Mouse (Mus musculus): ENCODE data around the gene Arhgap19. TPM values are rescaled to one million over a fixed set of nuclear protein-coding genes. Genes with fewer than 3 reads are reported as not detected.
A peak's percentile ranks its signal among the peaks of the same experiment; 100 is the strongest.

The Arhgap19 gene
- polyA plus RNA-seq, 1 experiment from 2014 or later: 3.5 TPM

GRCm38 (mm10) chr19:41797536-41797935 lies 4.3 kb downstream of the Arhgap19 start:
- Histone ChIP-seq H3K27me3 (replicated peaks; ENCODE audit: control insufficient read depth, insufficient read depth, low read length) (no peaks in the 10 kb centered on the region), H3K4me3 (ENCODE audit: low read depth, low read length) (no peak overlapping the region), H3K9me3 (ENCODE audit: control insufficient read depth) (no peaks in the 10 kb centered on the region), H3K27ac (ENCODE audit: low read depth, low read length) (no peak overlapping the region), H3K4me2 (replicated peaks; ENCODE audit: low read depth) (no peak overlapping the region), H3K4me1 (replicated peaks; ENCODE audit: control insufficient read depth, insufficient read depth, low read length) (peaks cover 8% of the 10 kb centered on the region; the same call in 1 of the 2 replicates), H3K36me3 (ENCODE audit: control insufficient read depth, insufficient read depth) (no peaks in the 10 kb centered on the region), H3K9ac (ENCODE audit: low read depth, low read length) (no peak overlapping the region)
- 94% methylated on average over 6 of the region's 6 CpGs for WGBS
- TF ChIP-seq CTCF (IDR thresholded peaks at IDR 0.05; ENCODE audit: low read depth): no peak
- ATAC-seq: no peak

- 74% methylated on average over 12 of the region's 12 CpGs for WGBS
- H3K9me3 ChIP-seq (ENCODE audit: control insufficient read depth): no peaks in the 10 kb centered on the region
- no peak overlapping the region; the same call in 1 of the 2 replicates for H3K4me2 ChIP-seq (replicated peaks; ENCODE audit: low read depth)
- H3K4me1 ChIP-seq (replicated peaks; ENCODE audit: control insufficient read depth, insufficient read depth, low read length): peaks cover 8% of the 10 kb centered on the region; the same call in 1 of the 2 replicates
- H3K27ac ChIP-seq (ENCODE audit: low read depth, low read length): 0 out of 2 replicates have a peak overlapping the region, but pooled peaks have one; percentile 37
- no peak overlapping the region for H3K4me3 ChIP-seq (ENCODE audit: low read depth, low read length)
- H3K27me3 ChIP-seq (replicated peaks; ENCODE audit: control insufficient read depth, insufficient read depth, low read length): no peaks in the 10 kb centered on the region
- no peak overlapping the region for H3K9ac ChIP-seq (ENCODE audit: low read depth, low read length)
- ATAC-seq: no peak
- TF ChIP-seq CTCF (IDR thresholded peaks at IDR 0.05; ENCODE audit: low read depth): no peak
- no peaks in the 10 kb centered on the region for H3K36me3 ChIP-seq (ENCODE audit: control insufficient read depth, insufficient read depth)
These were observed 5.0 kb downstream of the Arhgap19 start for GRCm38 (mm10) chr19:41796789-41797327.

GRCm38 (mm10) chr19:41796148-41796760 lies 5.6 kb downstream of the Arhgap19 start:
- Histone ChIP-seq H3K4me2 (replicated peaks; ENCODE audit: low read depth) (no peak overlapping the region; the same call in none of the 2 replicates), H3K27ac (ENCODE audit: low read depth, low read length) (0 out of 2 replicates have a peak overlapping the region, but pooled peaks have one; percentile 37), H3K36me3 (ENCODE audit: control insufficient read depth, insufficient read depth) (no peaks in the 10 kb centered on the region), H3K27me3 (replicated peaks; ENCODE audit: control insufficient read depth, insufficient read depth, low read length) (no peaks in the 10 kb centered on the region), H3K9me3 (ENCODE audit: control insufficient read depth) (no peaks in the 10 kb centered on the region), H3K4me3 (ENCODE audit: low read depth, low read length) (no peak overlapping the region), H3K4me1 (replicated peaks; ENCODE audit: control insufficient read depth, insufficient read depth, low read length) (peaks cover 8% of the 10 kb centered on the region; the same call in 1 of the 2 replicates), H3K9ac (ENCODE audit: low read depth, low read length) (no peak overlapping the region)
- no peak for ATAC-seq
- no peak for TF ChIP-seq CTCF (IDR thresholded peaks at IDR 0.05; ENCODE audit: low read depth)
- 45% methylated on average over 3 of the region's 3 CpGs for WGBS

GRCm38 (mm10) chr19:41794901-41795300 lies 6.9 kb downstream of the Arhgap19 start:
- Histone ChIP-seq H3K27me3 (replicated peaks; ENCODE audit: control insufficient read depth, insufficient read depth, low read length) (no peaks in the 10 kb centered on the region), H3K9ac (ENCODE audit: low read depth, low read length) (no peak overlapping the region), H3K27ac (ENCODE audit: low read depth, low read length) (no peak overlapping the region), H3K4me2 (replicated peaks; ENCODE audit: low read depth) (no peak overlapping the region), H3K36me3 (ENCODE audit: control insufficient read depth, insufficient read depth) (no peaks in the 10 kb centered on the region), H3K4me3 (ENCODE audit: low read depth, low read length) (no peak overlapping the region), H3K9me3 (ENCODE audit: control insufficient read depth) (no peaks in the 10 kb centered on the region), H3K4me1 (replicated peaks; ENCODE audit: control insufficient read depth, insufficient read depth, low read length) (peaks cover 8% of the 10 kb centered on the region; the same call in 1 of the 2 replicates)
- no peak for ATAC-seq
- whole genome bisulfite sequencing: 75% methylated on average over 6 of the region's 6 CpGs
- TF ChIP-seq CTCF (IDR thresholded peaks at IDR 0.05; ENCODE audit: low read depth): no peak

GRCm38 (mm10) chr19:41794017-41794416 lies 7.8 kb downstream of the Arhgap19 start:
- peaks cover 8% of the 10 kb centered on the region for H3K36me3 ChIP-seq (ENCODE audit: control insufficient read depth, insufficient read depth)
- no peaks in the 10 kb centered on the region for H3K27me3 ChIP-seq (replicated peaks; ENCODE audit: control insufficient read depth, insufficient read depth, low read length)
- H3K27ac ChIP-seq (ENCODE audit: low read depth, low read length): peak overlapping the region; percentile 67
- H3K4me2 ChIP-seq (replicated peaks; ENCODE audit: low read depth): peak overlapping the region; percentile 39
- TF ChIP-seq CTCF (IDR thresholded peaks at IDR 0.05; ENCODE audit: low read depth): no peak
- peak; percentile 71 for ATAC-seq
- no peaks in the 10 kb centered on the region for H3K9me3 ChIP-seq (ENCODE audit: control insufficient read depth)
- no peak overlapping the region for H3K9ac ChIP-seq (ENCODE audit: low read depth, low read length)
- H3K4me3 ChIP-seq (ENCODE audit: low read depth, low read length): no peak overlapping the region
- H3K4me1 ChIP-seq (replicated peaks; ENCODE audit: control insufficient read depth, insufficient read depth, low read length): peaks cover 8% of the 10 kb centered on the region; the same call in 1 of the 2 replicates

GRCm38 (mm10) chr19:41792934-41793486 lies 8.8 kb downstream of the Arhgap19 start:
- peak; percentile 52 for ATAC-seq
- Histone ChIP-seq H3K36me3 (ENCODE audit: control insufficient read depth, insufficient read depth) (peaks cover 8% of the 10 kb centered on the region), H3K4me1 (replicated peaks; ENCODE audit: control insufficient read depth, insufficient read depth, low read length) (peaks cover 8% of the 10 kb centered on the region; the same call in 1 of the 2 replicates), H3K9ac (ENCODE audit: low read depth, low read length) (no peak overlapping the region), H3K4me2 (replicated peaks; ENCODE audit: low read depth) (no peak overlapping the region), H3K27ac (ENCODE audit: low read depth, low read length) (peak overlapping the region; percentile 51; the same call in 1 of the 2 replicates), H3K4me3 (ENCODE audit: low read depth, low read length) (no peak overlapping the region), H3K9me3 (ENCODE audit: control insufficient read depth) (no peaks in the 10 kb centered on the region), H3K27me3 (replicated peaks; ENCODE audit: control insufficient read depth, insufficient read depth, low read length) (no peaks in the 10 kb centered on the region)
- WGBS: 24% methylated on average over 1 of the region's 1 CpGs
- no peak for TF ChIP-seq CTCF (IDR thresholded peaks at IDR 0.05; ENCODE audit: low read depth)
